Mouse (Mus musculus): Measurements from ENCODE around the gene Scrn2. TPM values are rescaled to one million over a fixed set of nuclear protein-coding genes. Genes with fewer than 3 reads are reported as not detected.

The Scrn2 gene
- polyA plus RNA-seq, 1 experiment from 2014 or later = 12.5 TPM

DNA sequence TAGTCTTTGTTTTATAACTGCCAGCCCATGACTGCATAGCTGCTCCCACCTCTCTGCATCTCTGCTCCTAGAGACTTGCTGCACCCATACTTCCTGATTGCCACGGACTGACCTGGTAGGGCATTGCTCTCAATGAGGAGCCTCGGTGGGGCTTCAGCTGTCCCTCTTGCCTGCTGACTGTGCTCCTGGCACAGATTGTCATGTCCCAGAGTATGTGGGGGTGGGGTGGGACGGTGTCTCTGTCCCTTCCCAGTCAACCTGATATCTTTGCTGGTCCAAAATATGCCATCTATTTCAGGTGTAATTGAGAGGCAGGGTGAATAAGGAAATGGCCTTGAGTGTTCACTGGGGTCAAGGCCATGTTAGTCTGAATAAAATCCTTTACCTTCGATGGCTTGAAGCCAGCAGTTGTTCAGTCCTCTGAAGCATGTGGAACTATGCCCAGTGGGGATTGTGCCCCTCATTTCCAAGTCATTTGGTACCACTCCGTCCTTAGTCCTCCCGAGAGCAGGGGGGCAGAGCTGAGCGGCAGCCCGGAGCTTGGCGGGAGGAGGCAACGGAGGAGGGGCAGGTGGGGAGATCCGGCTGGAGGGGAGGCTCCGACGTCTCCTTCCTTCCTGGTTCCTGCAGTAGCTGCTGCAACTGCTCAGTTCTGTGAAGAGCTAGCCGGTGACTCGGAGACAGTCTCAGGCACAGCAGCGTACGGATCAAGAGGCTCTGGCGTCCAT lies 20.6 kb downstream of the Scrn2 start, which contains the start of gene Osbpl7:
TSS of gene Osbpl7 (plus strand) at position 413 of the 728 bp plus-strand sequence.
- WGBS = 6% methylated on average over 18 of the region's 18 CpGs
- peak; percentile 64 for ATAC-seq (ENCODE audit: low FRiP score, low TSS enrichment)
- DNase-seq (ENCODE audit: low spot score) = peak; percentile 81
- H3K9ac ChIP-seq (ENCODE audit: low read length) = peak within 1 kb of the TSS; percentile 78
- peak; percentile 66 for TF ChIP-seq CTCF (IDR thresholded peaks at IDR 0.05; ENCODE audit: low read depth)
- no peak for TF ChIP-seq EP300 (optimal IDR thresholded peaks at IDR 0.05)
- no peaks in the 10 kb centered on the region for H3K9me3 ChIP-seq (ENCODE audit: control insufficient read depth, low read length)
- H3K4me2 ChIP-seq (replicated peaks; ENCODE audit: low read depth) = peak within 1 kb of the TSS; percentile 81
- H3K4me3 ChIP-seq (ENCODE audit: low read depth, low read length) = peak within 1 kb of the TSS; percentile 69
- H3K27me3 ChIP-seq (ENCODE audit: control insufficient read depth, insufficient read depth, low read length) = no peaks in the 10 kb centered on the region
- H3K36me3 ChIP-seq (ENCODE audit: control insufficient read depth, insufficient read depth, low read length) = peaks cover 13% of the 10 kb centered on the region
- H3K4me1 ChIP-seq (replicated peaks; ENCODE audit: control insufficient read depth, insufficient read depth) = peaks cover 5% of the 10 kb centered on the region
- H3K27ac ChIP-seq (replicated peaks) = peak within 1 kb of the TSS; percentile 77

DNA sequence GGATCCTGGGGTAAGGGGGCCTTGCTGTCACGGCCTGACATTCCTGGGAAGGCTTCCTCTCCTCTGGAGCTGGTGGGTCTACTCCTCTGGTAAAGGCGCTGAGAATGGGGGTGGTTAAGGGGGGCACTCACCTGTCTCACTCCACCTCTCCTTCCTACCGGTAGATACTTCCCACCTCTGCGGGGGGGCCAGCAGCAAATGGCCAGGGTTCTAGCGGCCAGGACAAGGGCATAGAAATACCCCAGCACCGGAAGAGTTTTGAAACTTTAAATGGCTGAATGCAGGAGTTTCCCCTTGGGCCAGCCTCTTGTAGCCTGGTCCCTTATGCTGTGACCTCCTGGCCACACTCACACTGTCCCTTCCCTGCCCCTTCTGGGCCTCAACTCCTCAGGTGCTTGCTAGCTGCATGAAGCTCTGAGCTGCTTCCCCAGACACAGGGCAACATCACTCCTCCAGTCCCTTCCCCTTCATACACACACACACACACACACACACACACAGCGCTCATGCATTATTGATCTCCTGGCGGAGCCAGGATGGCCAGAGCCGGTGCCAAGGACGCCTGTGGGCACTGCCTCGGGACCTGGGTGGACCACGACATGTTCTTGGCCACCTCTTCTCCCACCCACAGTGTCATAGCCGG lies 21.3 kb downstream of the Scrn2 start:
- H3K27ac ChIP-seq (replicated peaks) = peak overlapping the region; percentile 77
- H3K4me3 ChIP-seq (ENCODE audit: low read depth, low read length) = peak overlapping the region; percentile 69
- ATAC-seq (ENCODE audit: low FRiP score, low TSS enrichment) = 0 out of 2 replicates have a peak, but pooled peaks have one; percentile 3
- peaks cover 14% of the 10 kb centered on the region for H3K36me3 ChIP-seq (ENCODE audit: control insufficient read depth, insufficient read depth, low read length)
- H3K27me3 ChIP-seq (ENCODE audit: control insufficient read depth, insufficient read depth, low read length) = no peaks in the 10 kb centered on the region
- peak; percentile 56 for DNase-seq (ENCODE audit: low spot score)
- peak overlapping the region; percentile 81 for H3K4me2 ChIP-seq (replicated peaks; ENCODE audit: low read depth)
- TF ChIP-seq EP300 (optimal IDR thresholded peaks at IDR 0.05) (no peak), CTCF (IDR thresholded peaks at IDR 0.05; ENCODE audit: low read depth) (no peak)
- WGBS = 25% methylated on average over 13 of the region's 13 CpGs
- H3K4me1 ChIP-seq (replicated peaks; ENCODE audit: control insufficient read depth, insufficient read depth) = peaks cover 5% of the 10 kb centered on the region
- no peaks in the 10 kb centered on the region for H3K9me3 ChIP-seq (ENCODE audit: control insufficient read depth, low read length)
- peak overlapping the region; percentile 78 for H3K9ac ChIP-seq (ENCODE audit: low read length)

DNA sequence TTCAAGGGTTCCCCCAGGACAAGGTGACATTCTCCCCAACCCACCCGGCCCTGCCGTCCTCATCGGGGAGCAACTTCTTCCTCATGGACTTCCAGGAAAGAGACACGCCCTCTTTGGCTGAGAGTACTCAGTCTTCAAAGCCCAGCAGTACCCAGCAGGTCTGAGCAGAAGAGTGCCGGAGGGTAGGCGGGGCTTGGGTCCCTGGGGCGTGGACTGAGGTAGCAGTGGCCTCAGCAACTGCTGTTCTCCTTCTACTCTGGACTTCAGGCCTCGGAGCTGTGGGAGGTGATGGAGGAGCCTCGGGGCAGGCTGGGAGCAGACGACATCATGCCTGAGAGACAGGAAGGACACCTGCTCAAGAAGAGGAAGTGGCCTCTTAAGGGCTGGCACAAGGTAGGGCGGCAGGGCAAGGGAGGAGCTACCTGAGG lies 22.5 kb downstream of the Scrn2 start:
- H3K4me3 ChIP-seq (ENCODE audit: low read depth, low read length) = peak overlapping the region; percentile 69
- H3K4me1 ChIP-seq (replicated peaks; ENCODE audit: control insufficient read depth, insufficient read depth) = peaks cover 5% of the 10 kb centered on the region
- H3K27me3 ChIP-seq (ENCODE audit: control insufficient read depth, insufficient read depth, low read length) = no peaks in the 10 kb centered on the region
- H3K4me2 ChIP-seq (replicated peaks; ENCODE audit: low read depth) = peak overlapping the region; percentile 81
- peak overlapping the region; percentile 78 for H3K9ac ChIP-seq (ENCODE audit: low read length)
- TF ChIP-seq CTCF (IDR thresholded peaks at IDR 0.05; ENCODE audit: low read depth) (no peak), EP300 (optimal IDR thresholded peaks at IDR 0.05) (no peak)
- peak; percentile 85 for ATAC-seq (ENCODE audit: low FRiP score, low TSS enrichment)
- WGBS = 15% methylated on average over 11 of the region's 11 CpGs
- peaks cover 10% of the 10 kb centered on the region for H3K36me3 ChIP-seq (ENCODE audit: control insufficient read depth, insufficient read depth, low read length)
- no peaks in the 10 kb centered on the region for H3K9me3 ChIP-seq (ENCODE audit: control insufficient read depth, low read length)
- H3K27ac ChIP-seq (replicated peaks) = peak overlapping the region; percentile 77; the same call in 1 of the 2 replicates
- peak; percentile 90 for DNase-seq (ENCODE audit: low spot score)

- no peak overlapping the region for H3K4me2 ChIP-seq (replicated peaks; ENCODE audit: low read depth)
- H3K9ac ChIP-seq (ENCODE audit: low read length) = no peak overlapping the region
- no peaks in the 10 kb centered on the region for H3K4me1 ChIP-seq (replicated peaks; ENCODE audit: control insufficient read depth, insufficient read depth)
- TF ChIP-seq CTCF (IDR thresholded peaks at IDR 0.05; ENCODE audit: low read depth) (no peak), EP300 (optimal IDR thresholded peaks at IDR 0.05) (no peak)
- peaks cover 20% of the 10 kb centered on the region for H3K36me3 ChIP-seq (ENCODE audit: control insufficient read depth, insufficient read depth, low read length)
- H3K9me3 ChIP-seq (ENCODE audit: control insufficient read depth, low read length) = no peaks in the 10 kb centered on the region
- H3K27ac ChIP-seq (replicated peaks) = peak overlapping the region; percentile 53; the same call in 1 of the 2 replicates
- ATAC-seq (ENCODE audit: low FRiP score, low TSS enrichment) (no peak), DNase-seq (ENCODE audit: low spot score) (no peak)
- WGBS = 53% methylated on average over 9 of the region's 9 CpGs
- H3K4me3 ChIP-seq (ENCODE audit: low read depth, low read length) = no peak overlapping the region
- no peaks in the 10 kb centered on the region for H3K27me3 ChIP-seq (ENCODE audit: control insufficient read depth, insufficient read depth, low read length)
Observed at GRCm38 (mm10) chr11:97063274-97063920, 33.7 kb downstream of the Scrn2 start.

DNA sequence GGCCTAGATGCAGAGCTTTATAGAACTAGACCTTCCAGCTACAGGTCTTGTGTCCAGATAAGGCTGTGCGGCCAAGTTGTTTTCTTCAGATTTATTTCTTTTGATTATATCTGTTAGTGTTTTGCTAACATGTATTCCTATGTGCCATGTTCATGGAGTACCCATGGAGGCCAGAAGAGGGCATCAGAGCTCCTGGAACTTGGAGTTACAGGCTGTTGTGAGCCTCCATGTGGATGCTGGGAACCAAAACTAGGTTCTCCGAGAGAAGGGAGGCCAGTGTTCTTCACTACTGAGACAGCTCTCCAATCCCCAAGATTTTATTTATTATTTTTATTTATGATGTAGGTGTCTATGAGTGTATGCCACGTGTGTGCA lies 34.2 kb downstream of the Scrn2 start:
- Histone ChIP-seq H3K27me3 (ENCODE audit: control insufficient read depth, insufficient read depth, low read length) (no peaks in the 10 kb centered on the region), H3K9ac (ENCODE audit: low read length) (no peak overlapping the region), H3K36me3 (ENCODE audit: control insufficient read depth, insufficient read depth, low read length) (peaks cover 21% of the 10 kb centered on the region), H3K9me3 (ENCODE audit: control insufficient read depth, low read length) (no peaks in the 10 kb centered on the region), H3K4me1 (replicated peaks; ENCODE audit: control insufficient read depth, insufficient read depth) (no peaks in the 10 kb centered on the region), H3K27ac (replicated peaks) (peak overlapping the region; percentile 53; the same call in 1 of the 2 replicates), H3K4me2 (replicated peaks; ENCODE audit: low read depth) (no peak overlapping the region), H3K4me3 (ENCODE audit: low read depth, low read length) (no peak overlapping the region)
- TF ChIP-seq EP300 (optimal IDR thresholded peaks at IDR 0.05) = no peak
- TF ChIP-seq CTCF (IDR thresholded peaks at IDR 0.05; ENCODE audit: low read depth) = peak; percentile 54
- DNase-seq (ENCODE audit: low spot score) = no peak
- WGBS = 86% methylated on average over 3 of the region's 3 CpGs
- ATAC-seq (ENCODE audit: low FRiP score, low TSS enrichment) = no peak
